8 mouse cellular contexts compared by ENCODE assay signal in the genomic region with DNA sequence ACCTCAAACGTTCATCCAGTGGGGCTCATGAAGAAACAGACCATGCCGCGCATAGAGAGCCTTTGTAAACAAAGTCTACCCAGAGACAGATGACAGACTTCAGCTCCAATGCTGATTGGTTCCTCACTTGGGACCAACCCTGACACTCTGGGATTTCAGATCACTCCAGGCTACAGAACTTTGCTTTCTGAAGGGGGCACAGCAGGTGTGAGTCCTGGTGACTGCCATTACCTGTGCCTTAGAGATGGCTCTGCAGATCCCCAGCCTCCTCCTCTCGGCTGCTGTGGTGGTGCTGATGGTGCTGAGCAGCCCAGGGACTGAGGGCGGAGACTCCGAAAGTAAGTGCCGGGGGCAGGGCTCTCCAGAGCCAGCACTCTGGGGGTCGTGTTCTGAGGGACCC. TPM values are rescaled to one million over a fixed set of nuclear protein-coding genes. Genes with fewer than 3 reads are reported as not detected.
DNase-seq lines count a peak whose midpoint lies in the region; ATAC-seq and TF ChIP-seq lines count a peak whose summit lies in the region.

No protein-coding gene starts in this region.

- no peak for TF ChIP-seq CTCF in spleen, adult 2 months (IDR thresholded peaks at IDR 0.05; ENCODE audit: extremely low read depth, insufficient read depth, insufficient read length, insufficient replicate concordance)

- TF ChIP-seq POLR2A in spleen, adult 2 months (IDR thresholded peaks at IDR 0.05; ENCODE audit: low read depth, low read length), result peak; percentile 97

- no peaks in the 10 kb centered on the region for H3K9me3 ChIP-seq in embryonic facial prominence, embryonic 10.5 days
- H3K9me3 ChIP-seq in limb, embryonic 12.5 days, result no peaks in the 10 kb centered on the region
- H3K9me3 ChIP-seq in midbrain, embryonic 13.5 days, result no peaks in the 10 kb centered on the region

- DNase-seq in urinary bladder, adult 18-20 months (ENCODE audit: low spot score in 2 of 2), result peak; percentile 38 to 56
- no peak for DNase-seq in urinary bladder, postnatal 10 days (ENCODE audit: low spot score)
- DNase-seq in embryonic facial prominence, embryonic 10.5 days (ENCODE audit: low spot score), result peak; percentile 80
- peak; percentile 79 to 80 for DNase-seq in heart, adult 9 months (ENCODE audit: low spot score in 2 of 2)
- peak; percentile 68 to 84 for DNase-seq in kidney, adult 8-10 months
- DNase-seq in spleen, adult 2 months (ENCODE audit: low read depth in 1 of 2, low spot score in 2 of 2), result peak; percentile 84 to 96

- peak; percentile 70 for ATAC-seq in limb, embryonic 12.5 days (ENCODE audit: insufficient number of reproducible peaks, insufficient read depth, low FRiP score, low TSS enrichment, low read depth)
- ATAC-seq in midbrain, embryonic 13.5 days, result peak; percentile 79

- H3K4me2 ChIP-seq in limb, embryonic 12.5 days, result peak overlapping the region; percentile 96
- peak overlapping the region; percentile 96 for H3K4me2 ChIP-seq in midbrain, embryonic 13.5 days (replicated peaks)

- peak overlapping the region; percentile 68 for H3K4me3 ChIP-seq in embryonic facial prominence, embryonic 10.5 days
- peak overlapping the region; percentile 54 for H3K4me3 ChIP-seq in limb, embryonic 12.5 days (replicated peaks)
- peak overlapping the region; percentile 54 for H3K4me3 ChIP-seq in midbrain, embryonic 13.5 days (replicated peaks)
- peak overlapping the region; percentile 90 for H3K4me3 ChIP-seq in spleen, adult 2 months (ENCODE audit: extremely low read depth, insufficient read depth, insufficient read length)

- no peak overlapping the region for H3K9ac ChIP-seq in limb, embryonic 12.5 days (replicated peaks)
- no peak overlapping the region for H3K9ac ChIP-seq in midbrain, embryonic 13.5 days (replicated peaks)

- WGBS in embryonic facial prominence, embryonic 10.5 days, result 1% methylated on average over 8 of the region's 8 CpGs
- WGBS in limb, embryonic 12.5 days, result 1% methylated on average over 8 of the region's 8 CpGs
- WGBS in midbrain, embryonic 13.5 days, result under 1% methylated on average over 8 of the region's 8 CpGs
- WGBS in spleen, adult 2 months, result 2% methylated on average over 8 of the region's 8 CpGs

- H3K4me1 ChIP-seq in embryonic facial prominence, embryonic 10.5 days, result peaks cover 26% of the 10 kb centered on the region
- peaks cover 14% of the 10 kb centered on the region for H3K4me1 ChIP-seq in limb, embryonic 12.5 days (replicated peaks)
- H3K4me1 ChIP-seq in midbrain, embryonic 13.5 days (replicated peaks), result peaks cover 24% of the 10 kb centered on the region
- H3K4me1 ChIP-seq in spleen, adult 2 months (ENCODE audit: control insufficient read depth, insufficient read depth, insufficient read length), result peaks cover 28% of the 10 kb centered on the region

- H3K27me3 ChIP-seq in embryonic facial prominence, embryonic 10.5 days (replicated peaks; ENCODE audit: low read depth, poor library complexity, severe bottlenecking), result peaks cover 55% of the 10 kb centered on the region
- H3K27me3 ChIP-seq in limb, embryonic 12.5 days, result peaks cover 45% of the 10 kb centered on the region
- H3K27me3 ChIP-seq in midbrain, embryonic 13.5 days, result peaks cover 40% of the 10 kb centered on the region
- no peaks in the 10 kb centered on the region for H3K27me3 ChIP-seq in spleen, adult 2 months (ENCODE audit: control insufficient read depth, insufficient read depth, low read length)

- no peak overlapping the region; the same call in 1 of the 2 replicates for H3K27ac ChIP-seq in embryonic facial prominence, embryonic 10.5 days (replicated peaks)
- no peak overlapping the region for H3K27ac ChIP-seq in limb, embryonic 12.5 days
- H3K27ac ChIP-seq in midbrain, embryonic 13.5 days, result no peak overlapping the region
- H3K27ac ChIP-seq in spleen, adult 2 months (ENCODE audit: insufficient read depth, low read length), result peak overlapping the region; percentile 96

- no peaks in the 10 kb centered on the region for H3K36me3 ChIP-seq in embryonic facial prominence, embryonic 10.5 days (replicated peaks)
- no peaks in the 10 kb centered on the region for H3K36me3 ChIP-seq in limb, embryonic 12.5 days
- no peaks in the 10 kb centered on the region for H3K36me3 ChIP-seq in midbrain, embryonic 13.5 days
- H3K36me3 ChIP-seq in spleen, adult 2 months (ENCODE audit: control insufficient read depth, insufficient read depth, low read length), result peaks cover 26% of the 10 kb centered on the region

RNA-seq across cellular contexts. Expression of a gene that starts 5.6 kb away (rescaled TPM):
- polyA plus RNA-seq in embryonic facial prominence, embryonic 10.5 days (2016; fragmentation: Nextera tagmentation; extraction: Ambion mirVana), result 5.5 and 7.2 TPM in 2 replicates
- 2.7 and 2.8 TPM in 2 replicates for polyA plus RNA-seq in limb, embryonic 12.5 days (2016; fragmentation: Nextera tagmentation; extraction: Ambion mirVana)
- 1.7 and 2.1 TPM in 2 replicates for polyA plus RNA-seq in midbrain, embryonic 13.5 days (2015; fragmentation: Nextera tagmentation; extraction: Ambion mirVana)
- polyA plus RNA-seq in spleen, adult 2 months (2012; rRNA removed), result 5,504 and 8,483 TPM in 2 replicates

RNA-seq across cellular contexts. Expression of a gene that starts 24.4 kb away (rescaled TPM):
- not detected in 2 replicates for polyA plus RNA-seq in embryonic facial prominence, embryonic 10.5 days (2016; fragmentation: Nextera tagmentation; extraction: Ambion mirVana)
- polyA plus RNA-seq in limb, embryonic 12.5 days (2016; fragmentation: Nextera tagmentation; extraction: Ambion mirVana), result not detected in 2 replicates
- polyA plus RNA-seq in midbrain, embryonic 13.5 days (2015; fragmentation: Nextera tagmentation; extraction: Ambion mirVana), result not detected in 2 replicates
- 318 and 334 TPM in 2 replicates for polyA plus RNA-seq in spleen, adult 2 months (2012; rRNA removed)

RNA-seq across cellular contexts. Expression of a gene that starts 24.6 kb away (rescaled TPM):
- polyA plus RNA-seq in embryonic facial prominence, embryonic 10.5 days (2016; fragmentation: Nextera tagmentation; extraction: Ambion mirVana), result not detected in 2 replicates
- 0.50 TPM in 1 of 2 replicates, not detected in the other for polyA plus RNA-seq in limb, embryonic 12.5 days (2016; fragmentation: Nextera tagmentation; extraction: Ambion mirVana)
- polyA plus RNA-seq in midbrain, embryonic 13.5 days (2015; fragmentation: Nextera tagmentation; extraction: Ambion mirVana), result 0.28 and 0.41 TPM in 2 replicates
- 1,846 and 1,869 TPM in 2 replicates for polyA plus RNA-seq in spleen, adult 2 months (2012; rRNA removed)

RNA-seq across cellular contexts. Expression of a gene that starts 42.6 kb away (rescaled TPM):
- 1.2 and 1.3 TPM in 2 replicates for polyA plus RNA-seq in embryonic facial prominence, embryonic 10.5 days (2016; fragmentation: Nextera tagmentation; extraction: Ambion mirVana)
- polyA plus RNA-seq in limb, embryonic 12.5 days (2016; fragmentation: Nextera tagmentation; extraction: Ambion mirVana), result 1.0 and 2.0 TPM in 2 replicates
- 1.7 and 2.1 TPM in 2 replicates for polyA plus RNA-seq in midbrain, embryonic 13.5 days (2015; fragmentation: Nextera tagmentation; extraction: Ambion mirVana)
- 1,025 and 1,109 TPM in 2 replicates for polyA plus RNA-seq in spleen, adult 2 months (2012; rRNA removed)

RNA-seq across cellular contexts. Expression of a gene that starts 59.7 kb away (rescaled TPM):
- 0.56 and 1.1 TPM in 2 replicates for polyA plus RNA-seq in embryonic facial prominence, embryonic 10.5 days (2016; fragmentation: Nextera tagmentation; extraction: Ambion mirVana)
- polyA plus RNA-seq in limb, embryonic 12.5 days (2016; fragmentation: Nextera tagmentation; extraction: Ambion mirVana), result 1.5 and 1.7 TPM in 2 replicates
- polyA plus RNA-seq in midbrain, embryonic 13.5 days (2015; fragmentation: Nextera tagmentation; extraction: Ambion mirVana), result 0.50 and 0.55 TPM in 2 replicates
- 83.0 and 111 TPM in 2 replicates for polyA plus RNA-seq in spleen, adult 2 months (2012; rRNA removed)

Comparison
In these comparisons a context has a peak if more than half of its experiments do, and no peak if none do; other contexts are left out.
1. RNA of a gene that starts 5.6 kb away (polyA plus RNA-seq): 5,504 to 8,483 TPM in spleen, adult 2 months; 5.5 to 7.2 TPM in embryonic facial prominence, embryonic 10.5 days, 2.7 to 2.8 TPM in limb, embryonic 12.5 days and 1.7 to 2.1 TPM in midbrain, embryonic 13.5 days; every median in the first group is over 100 times any median in the second.
2. RNA of a gene that starts 24.4 kb away (polyA plus RNA-seq): 318 to 334 TPM in spleen, adult 2 months; not detected in midbrain, embryonic 13.5 days, not detected in embryonic facial prominence, embryonic 10.5 days and not detected in limb, embryonic 12.5 days; every median in the first group is over 100 times any median in the second.
3. RNA of a gene that starts 24.6 kb away (polyA plus RNA-seq): 1,846 to 1,869 TPM in spleen, adult 2 months; 0.28 to 0.41 TPM in midbrain, embryonic 13.5 days, 0.50 TPM in limb, embryonic 12.5 days and not detected in embryonic facial prominence, embryonic 10.5 days; every median in the first group is over 1,000 times any median in the second.
4. Peak in every context shown above with its lines, with median percentiles within 50 percentile points of each other: H3K4me3 ChIP-seq.